Mouse (Mus musculus) CD4-positive, CD25-positive, alpha-beta regulatory T cell (primary cell): ENCODE measurements around the gene Aspn. TPM values are rescaled to one million over a fixed set of nuclear protein-coding genes. Genes with fewer than 3 reads are reported as not detected.

Experiments used
- polyA plus RNA-seq: library from polyadenylated mRNA; unstranded; fragments of 100-300 nt; shearing (Covaris generic); gene quantifications from one replicate; pipeline ENCODE4 v1.2.1, GENCODE M21; 2017

The Aspn gene
- not detected for polyA plus RNA-seq

GRCm38 (mm10) chr13:49544279-49544678 lies at the start of gene Aspn:
Gene Aspn (plus strand): TSS chr13:49544443.

GRCm38 (mm10) chr13:49504510-49504909 lies 39.7 kb upstream of the Aspn start, which contains the start of gene Ecm2:
Gene Ecm2 (plus strand): TSS chr13:49504810.

GRCm38 (mm10) chr13:49581541-49582530 lies 37.6 kb downstream of the Aspn start, which contains the start of gene Omd:
Gene Omd (plus strand): TSS chr13:49582462.

GRCm38 (mm10) chr13:49607714-49608113 lies 63.5 kb downstream of the Aspn start, which contains the start of gene Ogn:
Gene Ogn (plus strand): TSS chr13:49608046.

Other genes starting within 250 kb of the Aspn start
- gene Fgd3, start 224.1 kb upstream of the Aspn start, polyA plus RNA-seq, result 20.2 TPM
- gene Bicd2, start 202.9 kb upstream of the Aspn start, polyA plus RNA-seq, result 28.5 TPM
- gene Ippk, start 123.2 kb upstream of the Aspn start, polyA plus RNA-seq, result 13.1 TPM
- gene Tes3-ps, start 51.1 kb upstream of the Aspn start, polyA plus RNA-seq, result 4.5 TPM
- 0.11 TPM for gene Ecm2, start 39.6 kb upstream of the Aspn start, polyA plus RNA-seq
- gene Omd, start 38.0 kb downstream of the Aspn start, polyA plus RNA-seq, result 0.11 TPM
- gene Ogn, start 63.6 kb downstream of the Aspn start, polyA plus RNA-seq, result 0.10 TPM
- 2.1 TPM for gene Cenpp, start 108.3 kb downstream of the Aspn start, polyA plus RNA-seq
- gene Nol8, start 108.6 kb downstream of the Aspn start, polyA plus RNA-seq, result 41.3 TPM
- gene Iars, start 137.7 kb downstream of the Aspn start, polyA plus RNA-seq, result 50.3 TPM